Mouse (Mus musculus): ENCODE measurements at regions not wholly inside any gene's neighbourhood (a gene's known extent, or its start where the extent isn't known, plus 50 kb on each side); places are given as distances from the start of the nearest gene placed in this dataset.

DNA sequence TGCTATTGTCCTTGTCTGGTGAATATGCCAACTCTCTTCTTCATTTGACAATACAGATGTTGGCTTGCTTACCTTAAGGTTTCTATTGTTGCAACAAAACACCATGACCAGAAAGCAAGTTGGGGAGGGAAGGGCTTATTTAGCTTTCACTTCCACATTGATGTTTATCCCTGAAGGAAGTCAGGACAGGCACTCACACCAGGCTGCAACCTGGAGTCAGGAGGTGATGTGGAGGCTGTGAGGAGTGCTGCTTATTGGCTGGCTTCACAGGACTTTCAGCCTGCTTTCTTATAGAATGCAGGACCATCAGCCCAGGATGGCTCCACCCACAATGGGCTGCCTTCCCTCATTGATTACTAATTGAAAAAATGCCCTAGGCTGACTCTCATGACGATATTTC is 177.9 kb upstream of the Kif2a start:
- no peak for DNase-seq (ENCODE audit: low spot score)

- no peak for DNase-seq (ENCODE audit: low spot score)
These were observed 171.5 kb upstream of the Kif2a start for GRCm38 (mm10) chr13:107193426-107193825.

- DNase-seq (ENCODE audit: low spot score) = no peak
These were observed 165.4 kb upstream of the Kif2a start for GRCm38 (mm10) chr13:107187258-107187878.

GRCm38 (mm10) chr13:107182544-107182943 is 160.6 kb upstream of the Kif2a start:
- peak; percentile 12 for DNase-seq (ENCODE audit: low spot score)

- no peak for DNase-seq (ENCODE audit: low spot score)
These were observed 157.6 kb upstream of the Kif2a start for GRCm38 (mm10) chr13:107179551-107179950.

DNA sequence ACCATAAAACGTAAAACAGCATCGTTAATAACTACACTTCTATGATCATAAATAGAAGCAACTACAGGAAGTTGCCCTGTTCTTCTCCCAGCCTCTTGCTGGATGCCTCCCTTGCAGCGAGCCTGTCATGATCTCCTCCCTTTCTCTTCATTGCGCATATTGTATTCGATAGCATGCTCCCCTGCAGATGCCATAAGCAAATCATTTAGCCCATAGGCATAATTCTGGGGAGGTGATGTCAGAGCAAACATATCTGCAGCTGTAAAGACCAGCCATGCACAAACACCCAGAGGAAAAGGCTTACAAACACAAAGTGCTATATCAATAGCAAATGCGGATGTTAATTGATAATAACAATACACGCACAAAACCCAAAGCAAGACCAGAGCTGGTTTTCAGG is 155.7 kb upstream of the Kif2a start:
- DNase-seq (ENCODE audit: low spot score) = no peak

GRCm38 (mm10) chr13:107175891-107176290 is 154.0 kb upstream of the Kif2a start:
- DNase-seq (ENCODE audit: low spot score) = no peak

GRCm38 (mm10) chr13:107168599-107169149 is 146.7 kb upstream of the Kif2a start:
- DNase-seq (ENCODE audit: low spot score) = peak; percentile 3

GRCm38 (mm10) chr13:107167856-107168598 is 146.1 kb upstream of the Kif2a start:
- DNase-seq (ENCODE audit: low spot score) = no peak

GRCm38 (mm10) chr13:107151548-107151947 is 129.6 kb upstream of the Kif2a start:
- DNase-seq (ENCODE audit: low spot score) = no peak

DNA sequence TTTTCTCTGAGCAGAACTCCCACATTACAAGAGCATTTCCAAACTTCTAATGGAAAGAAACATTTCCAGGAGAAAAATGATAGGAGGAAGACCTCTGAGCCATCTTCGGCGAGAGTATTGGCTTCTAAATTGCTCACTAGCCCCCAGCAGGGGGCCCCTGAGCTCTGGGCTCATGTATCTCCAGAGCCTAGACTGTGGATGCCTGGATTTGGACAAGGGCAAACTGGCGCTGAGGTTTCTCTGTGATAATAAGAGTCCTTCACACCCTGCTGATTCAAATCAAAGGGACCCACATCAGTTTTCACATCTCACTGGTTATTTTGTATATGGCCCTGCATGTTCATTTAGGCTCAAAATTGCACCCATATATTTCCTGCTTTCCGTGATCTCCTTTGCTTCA is 119.3 kb upstream of the Kif2a start:
- no peak for DNase-seq (ENCODE audit: low spot score)

GRCm38 (mm10) chr13:107134125-107134524 is 112.2 kb upstream of the Kif2a start:
- no peak for DNase-seq (ENCODE audit: low spot score)

- DNase-seq (ENCODE audit: low spot score) = no peak
These were observed 104.7 kb upstream of the Kif2a start for GRCm38 (mm10) chr13:107126636-107127035.

DNA sequence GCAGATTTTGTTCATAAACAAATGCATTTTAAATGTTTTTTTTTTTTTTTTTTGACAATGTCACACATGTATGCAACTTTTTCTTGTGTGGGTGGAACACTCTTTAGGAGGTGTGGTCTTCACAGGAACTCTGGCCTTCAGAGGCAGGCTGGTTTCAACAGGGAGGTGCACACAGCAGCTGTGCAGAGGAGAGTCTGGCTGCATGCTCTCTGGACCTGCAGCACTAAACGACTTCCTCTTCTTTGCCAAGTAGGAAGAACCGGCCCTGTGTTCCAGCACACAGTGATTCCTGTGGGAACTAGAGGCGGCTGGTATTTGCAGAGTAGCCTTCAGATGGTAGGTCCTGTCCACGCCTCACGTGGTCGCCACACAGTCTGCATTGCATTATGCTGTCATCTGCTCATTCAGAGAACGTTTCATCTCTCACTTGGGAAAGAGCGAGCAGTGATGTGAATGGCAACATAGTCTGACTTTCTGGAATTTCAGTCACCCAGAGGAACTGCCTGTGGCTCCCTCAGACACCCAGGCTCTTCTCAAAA is 102.3 kb upstream of the Kif2a start:
- DNase-seq (ENCODE audit: low spot score) = no peak

DNA sequence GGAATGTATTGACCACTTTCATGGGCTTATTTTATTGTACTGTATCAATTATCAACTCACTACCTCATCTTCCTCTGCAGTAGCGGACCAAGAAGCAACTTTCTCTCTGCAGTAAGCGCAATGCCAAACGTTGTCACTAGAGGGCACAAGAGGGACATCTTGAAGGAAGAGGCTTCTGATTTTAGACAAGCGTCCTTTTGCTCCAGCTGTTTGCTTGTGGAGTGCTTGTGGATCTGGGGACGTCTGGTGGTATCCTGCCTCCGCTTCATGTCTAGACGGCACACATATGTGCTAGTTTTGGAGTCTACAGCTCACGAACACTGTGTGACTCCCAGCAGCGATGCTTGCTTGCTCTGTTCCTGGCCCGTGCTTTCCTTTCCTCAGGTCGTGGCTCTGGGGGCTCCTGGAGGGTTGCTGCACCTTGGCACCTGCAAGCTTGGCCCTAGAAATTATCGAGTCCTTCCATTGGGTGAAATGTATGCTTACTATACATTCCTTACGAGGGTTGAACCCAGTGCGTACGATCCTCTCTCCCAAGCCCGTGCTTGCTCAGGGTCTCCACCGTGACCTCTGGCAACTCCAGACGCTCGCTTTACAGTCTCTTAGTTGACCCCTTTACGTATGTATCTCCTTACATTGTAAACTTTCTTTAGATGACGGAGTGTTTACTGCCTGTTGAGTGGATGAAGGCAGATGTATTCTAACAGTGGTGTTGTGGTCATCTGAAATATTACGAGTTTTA is 92.2 kb upstream of the Kif2a start:
- peak; percentile 82 for DNase-seq (ENCODE audit: low spot score)

DNA sequence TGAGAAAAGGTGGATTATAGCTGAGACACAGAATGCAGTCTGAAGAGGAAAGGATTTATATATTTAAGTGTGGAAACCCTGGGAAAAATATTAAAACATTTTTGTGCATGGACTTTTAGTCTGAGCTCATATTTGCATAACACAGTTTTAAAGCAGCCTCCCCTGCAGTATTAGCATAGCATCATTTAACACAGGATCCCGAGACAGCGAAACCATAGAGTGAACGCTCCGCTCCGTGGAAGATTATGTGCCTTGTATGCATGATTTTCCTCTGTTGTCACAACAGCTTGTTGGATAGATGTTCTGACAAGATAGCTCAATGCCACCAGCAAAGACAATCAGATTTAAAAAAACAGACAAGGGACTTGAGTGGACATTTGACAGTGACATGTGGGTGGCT is 86.1 kb upstream of the Kif2a start:
- DNase-seq (ENCODE audit: low spot score) = no peak

DNA sequence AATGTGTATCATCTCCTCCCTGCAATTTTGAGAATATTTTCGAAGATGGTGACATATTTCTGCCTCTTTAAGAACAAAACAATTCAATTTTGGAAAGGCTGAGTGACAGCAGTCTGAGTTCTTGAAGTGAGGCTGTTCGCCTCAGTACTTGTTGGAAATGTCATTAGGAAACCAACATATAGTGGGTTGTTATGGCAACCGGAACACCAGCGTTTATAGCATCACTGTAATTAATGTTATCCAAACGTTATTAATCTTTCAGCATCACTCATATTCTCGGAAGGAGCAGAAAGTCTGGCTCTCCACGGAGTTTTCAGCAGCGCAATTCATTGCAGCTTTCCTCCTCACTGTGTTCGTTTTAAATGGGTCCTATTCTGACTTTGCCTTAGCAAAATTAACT is 85.6 kb upstream of the Kif2a start:
- no peak for DNase-seq (ENCODE audit: low spot score)

- DNase-seq (ENCODE audit: low spot score) = peak; percentile 29
These were observed 83.6 kb upstream of the Kif2a start for GRCm38 (mm10) chr13:107105510-107105909.

DNA sequence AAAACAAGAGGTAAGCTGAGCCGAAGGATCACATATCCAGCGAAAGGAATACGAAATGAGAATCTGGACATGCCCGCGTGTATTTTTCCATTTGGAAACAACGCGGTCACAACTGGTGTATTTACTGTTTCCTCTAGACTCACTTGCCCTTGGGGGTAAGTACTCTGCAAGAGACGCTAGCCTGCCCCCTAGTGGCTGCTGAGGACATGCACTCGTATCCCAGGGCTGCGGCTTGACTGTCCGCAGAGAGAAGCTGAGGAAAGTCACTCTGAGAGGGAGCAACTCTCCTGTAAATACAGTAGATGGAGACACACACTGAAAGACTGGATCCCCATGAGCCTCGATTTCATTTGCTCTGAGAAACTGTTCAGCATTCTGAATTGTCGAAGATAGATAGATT is 79.7 kb upstream of the Kif2a start:
- peak; percentile 85 for DNase-seq (ENCODE audit: low spot score)

GRCm38 (mm10) chr13:107100852-107101325 is 79.0 kb upstream of the Kif2a start:
- DNase-seq (ENCODE audit: low spot score) = no peak

DNA sequence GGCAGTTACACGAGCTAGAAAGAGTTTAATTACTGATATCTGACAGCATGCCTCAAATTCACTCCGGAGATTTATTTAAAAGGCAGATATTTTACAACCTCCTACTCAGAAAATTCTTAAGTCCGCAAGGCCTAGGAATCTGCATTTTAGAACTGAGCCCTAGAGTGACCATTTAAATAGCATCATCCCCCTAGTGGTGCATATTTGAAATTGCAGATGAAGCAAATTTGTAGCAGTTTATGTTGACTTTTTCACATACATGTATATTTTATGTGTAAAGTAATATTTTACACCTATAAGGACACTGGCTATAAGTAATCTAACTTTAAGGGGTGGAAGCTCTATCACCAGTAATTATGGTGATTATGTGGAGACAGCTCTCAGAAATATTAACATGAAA is 78.2 kb upstream of the Kif2a start:
- no peak for DNase-seq (ENCODE audit: low spot score)

GRCm38 (mm10) chr13:107097005-107097404 is 75.1 kb upstream of the Kif2a start:
- DNase-seq (ENCODE audit: low spot score) = no peak
